Mouse (Mus musculus) testis, postnatal 14 days (tissue): Measurements from ENCODE around the gene Crnkl1.

Experiments used
- DNase-seq: peaks from one replicate; pipeline ENCODE4 v3.0.0; 2021; ENCODE audit warnings: low spot score

Crnkl1 gene

DNA sequence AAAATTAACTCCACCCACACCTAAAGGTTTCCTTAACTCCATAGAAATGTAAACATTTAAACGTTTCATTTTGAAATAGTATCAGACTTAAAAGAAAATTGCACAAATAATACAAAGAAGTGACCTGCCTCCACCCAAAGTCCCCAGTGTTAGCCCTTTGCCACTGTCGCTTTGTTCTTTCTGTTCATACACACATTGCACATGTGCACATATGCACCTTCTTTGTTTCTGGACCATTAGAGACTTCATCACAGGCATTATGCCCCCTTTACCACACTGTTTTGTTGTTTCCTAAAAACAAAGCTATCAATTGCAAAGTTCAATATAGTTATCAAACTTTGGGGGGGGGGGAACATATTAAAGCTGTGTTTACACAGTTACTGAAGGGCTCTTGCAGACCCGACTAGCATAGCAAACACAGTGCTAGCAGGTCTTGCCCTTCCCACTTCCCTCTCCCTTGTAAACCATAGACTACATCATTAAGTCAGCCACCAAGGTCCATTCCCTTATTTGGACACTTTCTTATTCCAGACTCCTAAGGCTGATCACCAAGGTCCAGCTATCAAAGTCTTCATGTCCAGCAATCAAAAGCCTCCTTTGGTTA is 59.8 kb downstream of the Crnkl1 start:
- no peak for DNase-seq

DNA sequence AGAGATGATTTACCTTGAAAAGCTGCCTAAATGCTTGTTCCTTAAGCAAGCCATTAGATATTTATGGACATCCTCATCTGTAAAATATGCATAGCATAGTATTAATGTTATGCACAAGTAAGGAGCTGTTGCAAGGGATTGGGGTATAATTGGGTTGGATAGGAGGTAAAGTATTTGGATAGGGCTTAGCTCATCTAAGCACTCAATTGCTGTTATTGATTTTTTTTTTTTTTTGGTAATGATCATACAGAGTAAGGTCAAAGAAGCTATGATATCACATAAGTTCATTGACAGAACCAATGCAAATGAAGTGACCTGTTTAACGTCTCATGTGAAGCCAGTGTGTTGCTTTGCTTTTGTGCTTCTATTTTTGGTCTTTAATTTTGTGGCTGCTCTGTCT is 60.9 kb downstream of the Crnkl1 start:
- DNase-seq: no peak

DNA sequence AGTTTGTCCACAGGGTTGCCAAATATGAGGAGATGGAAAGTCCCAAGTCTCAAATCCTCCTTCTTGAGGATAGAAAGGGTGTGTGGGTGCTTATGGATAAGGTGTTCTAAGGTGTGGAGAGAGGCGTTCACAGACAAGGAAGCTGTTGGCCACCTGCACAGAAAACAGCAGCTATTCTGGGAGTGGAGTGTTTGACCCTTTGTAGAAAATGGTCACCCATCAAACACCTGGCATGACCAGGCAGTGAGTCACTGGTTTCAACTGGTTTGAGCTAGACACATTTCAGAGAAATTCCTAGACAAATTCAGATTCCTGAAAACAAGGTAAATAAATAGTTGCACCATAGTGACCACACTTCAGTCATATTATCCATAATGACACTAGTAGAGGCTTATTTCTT is 62.7 kb downstream of the Crnkl1 start:
- DNase-seq: no peak

DNA sequence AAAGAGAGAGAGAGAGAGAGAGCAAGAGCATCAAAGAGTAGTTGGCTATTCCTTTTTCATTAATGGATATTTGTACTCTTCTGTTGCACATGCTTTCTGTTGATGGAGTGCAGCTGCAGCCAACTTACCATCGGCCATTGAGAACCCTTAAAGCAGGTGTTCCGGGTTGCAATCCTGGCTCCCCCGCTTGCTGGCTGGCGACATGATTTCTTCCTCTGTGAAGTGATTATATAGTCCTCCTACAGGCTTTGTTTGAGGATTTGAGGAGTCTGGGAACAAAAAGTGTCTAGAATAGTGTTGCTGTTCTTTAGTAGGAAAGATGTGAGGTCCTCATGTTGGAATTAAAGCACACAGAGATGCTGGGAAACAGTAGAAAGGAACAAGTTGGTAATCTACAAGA is 63.5 kb downstream of the Crnkl1 start:
- no peak for DNase-seq
